19 mouse cellular contexts compared by ENCODE assay signal in the genomic region with DNA sequence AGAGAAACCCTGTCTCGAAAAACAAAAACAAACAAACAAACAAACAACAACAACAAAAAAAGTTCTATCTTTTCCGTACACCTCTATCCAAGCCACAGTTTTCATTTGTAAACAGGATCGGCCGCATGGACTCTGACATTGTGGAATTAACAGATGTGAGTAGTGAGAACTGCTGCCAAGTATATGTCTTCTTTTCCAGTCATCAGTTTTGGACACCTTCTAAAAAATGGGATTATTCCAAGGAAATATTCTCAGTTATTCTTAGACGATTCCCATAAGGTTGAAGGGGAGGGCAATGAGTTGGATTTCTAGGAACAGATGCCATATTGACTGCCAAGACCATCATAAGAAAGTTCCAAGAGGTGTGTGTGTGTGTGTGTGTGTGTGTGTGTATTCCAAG.
"Had no signal": no experiment of that assay in that cellular context is flagged by ENCODE, and none has a peak within 500 bp of the region (broad histone marks: within the 10 kb centered on the region; RNA-seq: fewer than 3 reads in every experiment).

No protein-coding gene starts in this region.

- H3K9ac ChIP-seq: limb, embryonic 15.5 days; liver, embryonic 12.5 days; liver, embryonic 14.5 days; midbrain, embryonic 13.5 days; midbrain, embryonic 15.5 days; neural tube, embryonic 13.5 days; neural tube, embryonic 15.5 days had no signal

- H3K27me3 ChIP-seq: limb, embryonic 15.5 days; liver, embryonic 12.5 days; megakaryocyte, embryonic 14.5 days; midbrain, embryonic 13.5 days; midbrain, embryonic 15.5 days; neural tube, embryonic 13.5 days; neural tube, embryonic 15.5 days had no signal

- H3K27ac ChIP-seq: limb, embryonic 15.5 days; liver, embryonic 12.5 days; liver, embryonic 14.5 days; macrophage; midbrain, embryonic 13.5 days; midbrain, embryonic 15.5 days; neural tube, embryonic 13.5 days; neural tube, embryonic 15.5 days had no signal

- H3K36me3 ChIP-seq: limb, embryonic 15.5 days; liver, embryonic 12.5 days; midbrain, embryonic 13.5 days; midbrain, embryonic 15.5 days; neural tube, embryonic 13.5 days; neural tube, embryonic 15.5 days had no signal

- DNase-seq: retina, postnatal 1 day; right cerebral cortex, adult 18-20 months; right cerebral cortex, postnatal 25 days; right cerebral cortex, postnatal 4 days; spleen, adult 18-20 months; thymus, adult 18-20 months; thymus, postnatal 14 days; thymus, postnatal 36 days had no signal

- ATAC-seq: liver, embryonic 12.5 days; midbrain, embryonic 13.5 days; midbrain, embryonic 15.5 days had no signal

- H3K9me3 ChIP-seq: limb, embryonic 15.5 days; liver, embryonic 12.5 days; megakaryocyte, embryonic 14.5 days; midbrain, embryonic 13.5 days; midbrain, embryonic 15.5 days; neural tube, embryonic 13.5 days; neural tube, embryonic 15.5 days had no signal

- H3K4me3 ChIP-seq: limb, embryonic 15.5 days; liver, embryonic 12.5 days; megakaryocyte, embryonic 14.5 days; midbrain, embryonic 13.5 days; midbrain, embryonic 15.5 days; myocyte; neural tube, embryonic 13.5 days; neural tube, embryonic 15.5 days had no signal

- H3K4me2 ChIP-seq: limb, embryonic 15.5 days; liver, embryonic 12.5 days; midbrain, embryonic 11.5 days; midbrain, embryonic 13.5 days; midbrain, embryonic 15.5 days; neural tube, embryonic 13.5 days; neural tube, embryonic 15.5 days had no signal

- H3K4me1 ChIP-seq: limb, embryonic 15.5 days; liver, embryonic 12.5 days; megakaryocyte, embryonic 14.5 days; midbrain, embryonic 13.5 days; midbrain, embryonic 15.5 days; neural tube, embryonic 13.5 days; neural tube, embryonic 15.5 days had no signal
